Mouse (Mus musculus) large intestine, adult 2 months (tissue): Measurements from ENCODE around the gene 4930404N11Rik. TPM values are rescaled to one million over a fixed set of nuclear protein-coding genes. Genes with fewer than 3 reads are reported as not detected.

ENCODE experiments used
- DNase-seq: peaks from one replicate; pipeline ENCODE4 v3.0.0-alpha.2; 2012; ENCODE audit warnings: low read depth, low spot score
- WGBS: fragments of 180-500 bp; shearing (Covaris S2); methylation state at CpG from one replicate; pipeline ENCODE4 v1.1.7; 2018; 5-methylcytosine and 5-hydroxymethylcytosine counted together
- polyA plus RNA-seq: library from polyadenylated mRNA; depleted of rRNA; stranded (reverse); fragments of >200 nt; gene quantifications from 2 replicates; pipeline ENCODE4 v1.2.3, GENCODE M21; 2012

4930404N11Rik gene
- polyA plus RNA-seq, 1 experiment = 4.6 TPM

DNA sequence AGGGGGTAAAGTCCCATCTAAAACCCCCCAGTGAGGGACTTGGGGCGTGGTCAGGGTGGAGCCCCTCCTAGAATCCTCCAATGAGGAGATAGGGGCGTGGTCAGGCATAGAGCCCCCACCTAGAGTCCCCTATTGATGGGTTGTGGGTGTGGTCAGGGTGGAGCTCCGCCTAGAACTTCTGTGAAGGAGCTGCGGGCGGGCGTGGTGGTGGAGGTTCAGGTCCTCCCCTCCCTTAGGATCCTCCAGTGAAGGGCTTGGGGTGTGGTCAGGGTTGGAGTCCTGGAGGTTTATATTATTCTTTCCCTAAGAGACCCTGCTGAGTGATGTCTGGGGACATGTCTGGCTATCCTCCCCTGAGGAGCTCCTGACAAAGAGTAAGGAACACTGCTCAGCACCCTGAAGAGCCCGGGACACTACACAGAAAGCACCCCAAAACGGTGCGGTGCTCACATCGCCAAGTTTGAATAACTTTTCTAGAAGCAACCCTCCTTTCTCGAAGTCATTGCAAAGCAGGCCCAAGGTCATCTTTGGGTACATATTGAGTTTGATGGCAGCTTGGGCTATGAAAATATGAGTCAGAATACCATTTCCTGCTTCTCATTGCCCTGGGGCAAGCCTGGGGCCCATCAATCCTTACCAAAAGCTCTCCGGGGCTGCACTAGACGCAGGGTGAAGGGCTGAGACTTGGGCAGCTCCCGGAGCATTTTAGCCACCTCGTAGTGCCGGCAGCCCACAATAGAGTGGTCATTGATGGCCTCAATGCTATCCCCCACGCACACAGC lies 24.9 kb downstream of the 4930404N11Rik start:
- WGBS = 34% methylated on average over 17 of the region's 17 CpGs
- no peak for DNase-seq

DNA sequence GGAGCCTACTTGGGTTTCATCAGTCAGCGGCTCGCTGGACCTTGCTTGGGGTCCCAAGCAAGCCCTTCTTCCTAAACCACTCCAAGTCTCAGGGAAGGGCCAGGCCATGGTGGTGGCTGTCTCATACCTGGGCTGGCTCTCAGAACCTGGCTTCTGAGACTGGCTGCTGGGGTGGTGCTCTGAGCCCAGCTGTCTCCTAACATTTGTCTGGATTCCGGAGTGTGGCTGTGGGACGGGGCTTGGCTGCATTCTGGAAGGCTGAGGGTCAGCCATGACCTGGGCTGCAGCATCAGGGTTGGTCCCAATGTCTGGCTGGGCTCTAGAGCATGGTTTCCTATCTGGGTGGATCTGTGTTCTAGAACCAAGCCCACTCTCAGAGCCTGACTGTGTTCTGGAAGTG lies 29.1 kb downstream of the 4930404N11Rik start:
- DNase-seq = no peak
- whole genome bisulfite sequencing = 89% methylated on average over 4 of the region's 4 CpGs

DNA sequence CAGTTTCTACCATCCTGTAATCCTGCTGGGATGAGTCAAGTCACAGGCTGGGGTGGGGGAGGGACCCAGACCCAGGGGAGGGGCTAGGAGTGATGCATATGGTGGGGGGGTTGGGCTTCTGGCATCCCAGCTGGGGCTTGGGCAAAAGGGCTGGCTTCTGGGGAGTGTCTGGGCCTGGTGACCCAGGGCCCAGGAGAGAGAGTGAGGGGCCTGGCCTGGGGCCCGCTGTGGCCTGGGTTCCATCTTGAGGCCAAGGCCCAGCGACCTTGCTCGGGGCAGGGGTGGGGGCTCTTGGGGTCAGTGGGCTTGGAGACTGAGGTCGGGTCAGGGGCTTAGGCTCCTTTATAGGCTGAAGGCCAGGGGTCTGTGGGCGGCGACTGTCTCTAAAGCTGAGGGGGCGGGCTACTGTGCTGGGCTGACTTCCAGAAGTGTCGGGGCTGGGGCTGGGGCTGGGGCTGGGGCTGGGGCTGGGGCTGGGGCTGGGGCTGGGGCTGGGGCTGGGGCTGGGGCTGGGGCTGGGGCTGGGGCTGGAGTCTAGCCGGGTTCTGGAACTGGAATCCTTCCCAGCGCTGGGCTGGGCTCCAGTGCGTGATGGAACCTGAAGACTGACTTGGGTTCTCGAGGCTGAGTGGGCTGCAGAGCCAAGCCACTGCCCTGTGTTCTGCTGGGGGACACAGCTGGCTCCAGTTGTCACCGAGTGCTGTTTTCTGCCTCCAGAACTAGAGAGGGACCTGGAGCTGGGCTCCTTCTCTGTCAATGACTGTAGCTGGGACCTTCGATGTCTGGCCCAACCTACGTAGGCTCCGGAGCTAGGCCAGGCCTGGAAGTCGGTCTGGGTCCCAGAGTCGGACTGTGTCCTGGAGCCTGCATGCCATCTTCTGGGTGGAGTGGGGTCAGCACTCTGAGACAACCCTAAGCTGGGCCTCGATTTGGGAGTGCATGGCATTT lies 29.9 kb downstream of the 4930404N11Rik start:
- DNase-seq = no peak
- WGBS = 51% methylated on average over 17 of the region's 19 CpGs

DNA sequence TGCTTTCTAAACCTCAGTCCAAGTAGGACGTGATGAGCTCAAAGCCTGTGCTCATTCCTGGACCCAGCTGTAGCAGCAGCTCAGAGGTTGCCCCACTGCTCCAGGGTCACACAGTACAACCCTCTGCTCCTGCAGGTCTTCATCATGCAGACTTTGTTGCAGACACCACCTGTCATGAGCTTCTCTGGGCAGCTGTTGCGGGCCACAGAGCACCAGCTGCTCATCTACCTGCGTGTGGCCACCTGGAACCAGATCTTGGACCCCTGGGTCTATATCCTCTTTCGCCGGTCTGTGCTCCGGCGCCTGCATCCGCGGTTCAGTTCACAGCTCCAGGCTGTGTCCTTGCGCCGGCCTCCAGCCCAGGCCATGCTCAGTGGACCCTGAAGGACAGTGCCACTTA lies 31.3 kb downstream of the 4930404N11Rik start:
- no peak for DNase-seq
- 71% methylated on average over 11 of the region's 11 CpGs for WGBS

DNA sequence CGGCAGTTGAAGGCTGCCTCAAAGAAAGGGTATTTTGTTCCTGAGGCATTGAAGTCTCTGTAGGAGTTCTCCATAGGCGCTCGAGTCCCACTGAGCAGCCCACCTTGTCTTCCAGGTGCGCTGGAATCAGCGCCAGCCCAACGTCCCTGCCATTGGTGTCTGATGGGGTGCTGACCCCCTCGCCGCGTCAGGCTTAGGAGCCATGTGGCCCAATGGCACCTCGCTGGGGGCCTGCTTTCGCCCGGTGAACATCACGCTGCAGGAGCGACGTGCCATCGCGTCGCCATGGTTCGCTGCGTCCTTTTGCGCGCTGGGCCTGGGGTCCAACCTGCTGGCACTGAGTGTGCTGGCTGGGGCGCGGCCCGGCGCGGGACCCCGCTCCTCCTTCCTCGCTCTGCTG lies 33.3 kb downstream of the 4930404N11Rik start:
- WGBS = 33% methylated on average over 29 of the region's 29 CpGs
- DNase-seq = no peak

DNA sequence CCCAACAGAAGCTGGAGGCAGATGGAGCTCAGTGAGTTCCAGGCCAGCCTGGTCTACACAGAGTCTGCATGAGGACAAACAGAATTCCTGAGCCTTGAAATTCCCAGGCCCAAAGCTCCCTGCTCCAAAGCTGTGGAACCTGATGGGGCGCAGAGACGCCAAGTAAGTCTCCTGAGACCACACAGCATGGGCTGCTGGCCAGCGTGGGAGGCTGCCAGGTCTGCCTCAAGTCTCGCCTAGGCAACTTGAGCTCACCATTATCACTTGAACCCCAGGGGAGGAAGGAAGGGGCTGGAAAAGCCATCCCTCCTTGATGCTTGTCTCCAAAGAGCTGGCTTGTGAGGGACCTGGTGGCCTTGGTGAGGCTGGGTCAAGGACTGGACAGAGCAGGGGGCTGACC lies 35.6 kb downstream of the 4930404N11Rik start:
- WGBS = 56% methylated on average over 4 of the region's 4 CpGs
- no peak for DNase-seq

DNA sequence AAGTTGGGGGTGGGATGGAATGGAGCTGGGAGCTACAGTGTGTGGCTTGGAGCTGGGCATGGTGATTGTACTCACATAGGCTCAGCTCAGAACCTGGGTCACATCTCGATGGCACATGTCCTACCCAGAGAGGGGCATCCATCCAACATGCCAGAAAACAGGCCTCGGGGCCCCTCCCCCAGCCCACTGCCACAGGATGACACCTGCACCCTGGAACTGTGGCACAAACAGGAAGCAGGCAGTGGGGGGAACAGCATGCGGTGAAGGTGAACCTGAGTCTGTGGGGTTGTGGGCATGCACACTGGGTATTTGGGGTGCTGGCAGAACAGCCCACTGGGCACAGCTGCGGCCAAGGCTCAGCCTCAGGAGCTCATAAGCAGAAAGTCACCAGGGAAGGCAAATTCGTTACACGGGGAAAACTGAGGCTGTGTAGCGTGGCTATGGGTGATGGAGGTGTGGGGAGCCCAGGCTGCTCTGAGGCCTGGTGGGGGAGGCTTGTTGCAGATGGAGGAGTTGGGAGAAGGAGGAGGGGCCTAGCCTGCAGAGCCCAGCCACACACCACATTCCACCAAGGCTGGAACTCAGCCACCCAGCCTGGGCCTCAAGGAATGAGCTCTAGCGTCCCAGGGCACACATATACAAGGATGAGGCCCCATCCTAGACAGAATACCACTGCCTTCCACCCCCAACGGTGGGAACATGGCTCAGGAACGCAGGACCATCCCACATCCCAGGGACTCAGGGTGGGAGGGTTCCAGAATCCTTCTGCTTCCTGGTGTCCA lies 36.2 kb downstream of the 4930404N11Rik start:
- WGBS = 64% methylated on average over 10 of the region's 10 CpGs
- DNase-seq = no peak

DNA sequence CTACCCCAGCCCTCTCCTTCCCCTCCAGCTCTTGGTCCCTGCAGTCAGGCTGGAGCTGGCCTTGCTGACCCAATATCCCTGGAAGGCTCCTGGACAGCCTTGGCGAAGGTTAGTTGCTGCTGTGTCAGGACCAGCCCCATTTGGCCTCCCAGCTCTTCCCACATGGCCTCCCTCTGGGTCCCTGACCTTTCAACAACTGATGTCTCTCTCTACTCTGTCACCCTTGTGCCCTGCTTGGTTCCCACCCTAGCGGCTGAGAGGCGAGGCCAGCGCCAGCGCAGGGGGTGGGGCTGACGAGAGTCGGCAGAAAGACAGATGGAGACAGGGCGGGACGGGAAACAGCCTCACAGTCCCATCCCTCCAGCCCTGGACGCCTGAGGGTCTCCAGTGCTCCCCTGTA lies 37.2 kb downstream of the 4930404N11Rik start, which contains the start of gene Tbxa2r:
TSS of gene Tbxa2r (plus strand) at position 346 of the 400 bp plus-strand sequence.
- no peak for DNase-seq
- 14% methylated on average over 10 of the region's 10 CpGs for WGBS

DNA sequence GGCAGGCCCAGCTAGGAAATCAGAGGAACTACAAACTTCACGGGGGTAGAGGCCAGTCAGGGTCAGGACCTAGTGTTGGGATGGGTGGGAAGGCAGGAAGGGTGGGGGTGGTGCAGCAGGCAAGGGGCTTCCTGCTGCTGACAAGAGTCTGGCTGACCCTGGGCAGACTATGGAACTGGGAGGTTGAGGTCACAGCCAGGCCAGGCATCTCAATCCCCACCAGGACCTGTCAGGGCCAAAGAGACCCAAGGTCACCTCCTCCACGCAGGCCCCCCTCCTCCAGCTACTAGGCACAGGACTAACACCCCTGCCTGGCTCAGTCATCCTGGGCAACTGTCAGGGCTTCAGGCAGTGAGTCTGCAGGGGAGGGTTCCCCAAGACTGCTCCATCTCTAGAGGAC lies 37.7 kb downstream of the 4930404N11Rik start:
- 34% methylated on average over 2 of the region's 2 CpGs for WGBS
- no peak for DNase-seq

DNA sequence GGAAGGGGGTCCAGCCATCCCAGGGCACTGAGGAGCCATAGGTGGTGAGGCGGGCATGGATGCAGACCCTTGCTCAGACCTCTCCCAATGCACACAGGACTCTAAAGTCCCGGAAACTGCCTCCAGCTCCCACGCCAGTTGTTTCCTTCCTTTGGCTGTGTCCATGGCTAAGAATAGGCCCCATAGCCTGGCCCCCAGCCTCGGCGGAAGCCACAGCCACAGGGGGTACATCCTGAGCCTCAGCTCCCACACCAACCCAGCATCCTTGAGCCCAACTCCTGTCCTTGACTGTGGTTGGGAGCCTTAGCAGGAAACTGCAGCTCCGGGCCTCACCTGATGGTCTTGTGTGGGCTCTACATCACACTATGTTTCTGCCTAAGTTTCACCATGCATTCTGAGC lies 38.8 kb downstream of the 4930404N11Rik start:
- WGBS = 82% methylated on average over 6 of the region's 6 CpGs
- DNase-seq = no peak

DNA sequence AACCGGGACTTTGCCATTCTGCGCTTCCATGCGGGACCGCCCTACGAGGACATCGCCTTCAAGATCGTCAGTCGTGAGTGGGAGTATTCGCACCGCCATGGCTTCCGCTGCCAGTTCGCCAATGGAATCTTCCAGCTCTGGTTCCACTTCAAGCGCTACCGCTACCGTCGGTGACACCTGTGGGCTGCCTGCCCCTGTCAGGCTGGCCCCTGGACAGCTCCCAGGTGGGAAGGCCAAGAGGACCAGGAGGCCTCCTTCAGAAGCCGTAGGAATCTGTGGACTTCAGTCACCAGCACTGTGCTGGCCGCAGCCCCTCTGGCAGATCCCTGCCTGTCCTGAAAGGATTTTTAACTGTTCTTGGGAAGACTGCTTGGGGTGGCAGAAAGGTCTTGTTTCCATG lies 39.8 kb downstream of the 4930404N11Rik start:
- 93% methylated on average over 18 of the region's 18 CpGs for WGBS

DNA sequence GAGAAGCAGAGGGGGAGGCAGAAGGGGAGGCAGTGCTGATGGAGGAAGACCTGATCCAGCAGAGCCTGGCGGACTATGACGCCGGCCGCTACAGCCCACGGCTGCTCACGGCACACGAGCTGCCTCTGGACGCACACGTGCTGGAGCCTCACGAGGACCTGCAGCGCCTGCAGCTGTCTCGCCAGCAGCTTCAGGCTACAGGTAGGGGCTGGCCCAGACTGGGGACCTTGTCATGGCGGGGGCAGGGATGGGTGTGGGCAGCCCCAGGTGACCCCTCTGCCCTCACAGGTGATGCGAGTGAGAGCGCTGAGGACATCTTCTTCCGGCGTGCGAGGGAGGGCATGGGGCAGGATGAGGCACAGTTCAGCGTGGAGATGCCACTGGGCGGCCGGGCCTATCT lies 40.4 kb downstream of the 4930404N11Rik start:
- WGBS = 95% methylated on average over 21 of the region's 21 CpGs
- no peak for DNase-seq

More for the DNA sequence above, 39.8 kb downstream of the 4930404N11Rik start:
- no peak for DNase-seq

DNA sequence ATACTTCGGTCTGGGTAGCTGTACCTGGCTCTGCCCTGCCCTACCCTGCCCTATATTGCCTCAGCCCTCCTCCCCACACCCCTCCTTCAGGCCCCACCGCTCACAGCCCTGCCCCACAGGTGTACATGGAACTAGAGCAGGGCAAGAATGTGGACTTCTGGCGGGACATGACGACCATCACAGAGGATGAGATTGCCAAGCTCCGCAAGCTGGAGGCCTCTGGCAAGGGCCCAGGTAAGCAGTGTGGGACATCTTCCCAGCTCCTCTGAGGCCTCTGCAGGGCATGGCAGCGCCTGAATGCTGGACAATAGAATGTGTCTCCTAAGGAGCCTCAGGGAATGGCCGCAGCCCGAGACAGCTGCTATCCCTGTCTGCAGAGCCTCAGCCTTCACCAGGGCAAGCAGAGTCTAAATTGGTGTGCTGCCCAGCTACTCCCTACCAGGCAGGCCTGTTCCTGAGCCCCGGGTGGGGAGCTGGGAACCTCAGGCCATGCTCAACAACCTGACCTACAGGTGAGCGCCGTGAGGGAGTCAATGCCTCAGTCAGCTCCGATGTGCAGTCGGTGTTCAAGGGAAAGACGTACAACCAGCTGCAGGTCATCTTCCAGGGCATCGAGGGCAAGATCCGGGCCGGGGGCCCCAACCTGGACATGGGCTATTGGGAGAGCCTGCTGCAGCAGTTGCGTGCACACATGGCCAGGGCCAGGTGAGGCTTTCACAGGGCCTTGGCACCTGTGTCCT lies 41.7 kb downstream of the 4930404N11Rik start:
- WGBS = 93% methylated on average over 18 of the region's 18 CpGs
- DNase-seq = no peak

DNA sequence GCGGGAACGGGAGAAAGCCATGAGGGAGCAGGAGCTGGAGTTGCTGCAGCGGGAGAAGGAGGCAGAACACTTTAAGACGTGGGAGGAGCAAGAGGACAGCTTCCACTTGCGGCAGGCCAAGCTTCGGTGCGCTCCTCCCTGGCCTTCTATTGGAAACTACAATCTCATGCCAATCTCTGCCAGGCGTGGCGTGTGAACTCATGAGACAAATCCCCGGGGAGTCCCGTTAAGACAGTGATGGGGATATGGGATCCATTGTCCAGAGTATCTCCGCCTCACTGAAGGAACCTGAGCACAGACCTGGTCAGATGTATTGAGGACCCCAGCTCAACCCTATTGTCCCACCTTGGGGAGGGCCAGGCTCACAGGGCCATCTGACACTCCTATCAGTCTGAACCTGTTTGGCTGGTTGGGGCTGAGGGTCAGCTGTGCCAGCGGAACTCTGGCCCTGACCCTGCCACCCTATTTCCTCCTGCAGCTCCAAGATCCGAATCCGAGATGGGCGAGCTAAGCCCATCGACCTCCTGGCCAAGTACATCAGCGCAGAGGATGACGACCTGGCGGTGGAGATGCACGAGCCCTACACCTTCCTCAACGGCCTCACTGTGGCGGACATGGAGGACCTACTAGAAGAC lies 42.4 kb downstream of the 4930404N11Rik start:
- no peak for DNase-seq
- 88% methylated on average over 23 of the region's 23 CpGs for WGBS

DNA sequence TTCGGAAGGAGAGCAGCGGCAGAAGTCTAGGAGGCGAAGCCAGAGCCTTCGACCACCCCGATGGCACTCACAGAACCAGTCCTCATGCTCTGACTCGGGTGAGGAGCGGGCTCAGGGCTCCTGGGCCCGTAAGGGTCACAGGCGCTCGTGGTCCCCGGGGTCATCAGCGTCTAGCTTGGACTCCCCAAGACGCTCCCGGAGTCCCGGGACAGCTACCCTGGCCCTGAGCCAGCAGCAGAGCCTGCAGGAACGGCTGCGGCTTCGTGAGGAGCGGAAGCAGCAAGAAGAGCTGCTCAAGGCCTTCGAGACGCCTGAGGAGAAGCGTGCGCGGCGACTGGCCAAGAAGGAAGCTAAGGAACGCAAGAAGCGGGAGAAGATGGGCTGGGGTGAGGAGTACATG lies 43.2 kb downstream of the 4930404N11Rik start:
- WGBS = 92% methylated on average over 27 of the region's 27 CpGs
- no peak for DNase-seq

DNA sequence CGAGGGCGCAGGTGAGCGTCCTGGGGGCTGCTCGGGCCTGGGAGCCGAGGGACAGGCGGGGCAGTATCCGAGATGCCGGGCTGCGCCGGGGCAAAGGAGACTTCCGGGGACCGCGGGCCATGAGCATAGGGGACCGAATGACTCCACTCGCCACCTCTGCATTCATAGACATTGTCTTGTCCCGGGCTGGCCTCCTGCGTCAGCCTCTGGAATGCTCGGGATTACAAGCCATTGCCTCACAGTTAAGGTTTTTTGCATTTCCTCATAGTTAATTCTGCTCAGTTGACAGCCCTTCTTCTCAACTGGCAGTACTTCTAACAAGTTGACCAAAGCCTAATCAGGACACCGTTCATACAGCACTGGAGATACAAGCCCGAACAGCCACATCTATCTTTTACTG lies 44.2 kb downstream of the 4930404N11Rik start:
- no peak for DNase-seq
- WGBS = 2% methylated on average over 20 of the region's 20 CpGs

DNA sequence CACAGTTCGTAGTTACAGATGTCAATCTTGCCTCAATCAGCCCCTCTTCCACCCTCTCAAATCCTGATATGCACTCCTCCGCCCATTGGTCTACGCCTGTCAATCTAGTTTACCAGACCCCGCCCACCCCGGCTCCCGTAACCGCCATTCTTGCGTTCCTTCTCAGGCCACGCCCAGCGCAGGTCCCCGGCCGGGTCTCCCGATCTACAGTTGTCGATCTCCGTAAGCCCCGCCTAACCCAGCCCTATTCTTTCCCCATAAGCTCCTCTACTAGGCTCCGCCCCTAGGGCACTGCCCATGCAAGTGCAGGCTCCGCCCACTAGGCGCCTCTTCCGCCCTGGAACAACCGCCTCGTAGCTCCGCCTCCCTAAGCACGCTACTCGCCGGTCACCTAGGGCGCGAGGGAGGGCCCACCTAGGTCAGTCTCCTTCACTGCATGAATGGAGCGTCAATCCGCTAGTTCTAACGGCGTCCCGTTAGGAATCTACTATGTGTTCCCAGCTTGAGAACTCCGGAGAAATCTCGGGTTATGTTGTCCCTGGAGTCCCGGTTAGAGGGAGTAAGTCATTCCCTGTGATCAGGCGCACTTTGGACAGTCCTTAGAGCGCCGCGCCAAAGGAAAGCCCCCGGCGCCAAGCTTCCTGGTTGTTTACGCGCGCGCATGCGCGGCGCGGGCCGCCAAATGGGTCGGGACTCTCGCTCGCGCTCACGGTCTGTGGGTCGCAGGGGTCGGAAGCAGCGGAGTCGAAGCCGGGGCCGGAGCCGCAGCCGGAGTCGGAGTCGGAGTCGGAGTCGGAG lies 44.9 kb downstream of the 4930404N11Rik start, which contains the start of gene Cactin:
TSS of gene Cactin (plus strand) at position 554 of the 798 bp plus-strand sequence.
- WGBS = under 1% methylated on average over 68 of the region's 68 CpGs
- DNase-seq = peak; percentile 99
